ENCODE assay signal across 13 mouse cellular contexts in genomic region chr12:100293956-100294355, GRCm38 (mm10).
A peak's percentile ranks its signal among the peaks of the same experiment; 100 is the strongest.
DNase-seq lines count a peak whose midpoint lies in the region; ATAC-seq and TF ChIP-seq lines count a peak whose summit lies in the region.
"Had no signal": no experiment of that assay in that cellular context is flagged by ENCODE, and none has a peak within 500 bp of the region (broad histone marks: within the 10 kb centered on the region; RNA-seq: fewer than 3 reads in every experiment).

No protein-coding gene starts in this region.

- peaks cover 3% of the 10 kb centered on the region; the same call in 1 of the 2 replicates for H3K36me3 ChIP-seq in hindbrain, embryonic 10.5 days
- H3K36me3 ChIP-seq in hindbrain, postnatal 0 days (ENCODE audit: insufficient read depth, low read length), result no peaks in the 10 kb centered on the region
- H3K36me3 ChIP-seq in forebrain, embryonic 12.5 days (replicated peaks), result no peaks in the 10 kb centered on the region
- no peaks in the 10 kb centered on the region for H3K36me3 ChIP-seq in intestine, postnatal 0 days (ENCODE audit: control insufficient read depth, insufficient read depth)
- H3K36me3 ChIP-seq: limb, embryonic 10.5 days; lung, embryonic 15.5 days; neural tube, embryonic 15.5 days had no signal

- no peak overlapping the region for H3K4me3 ChIP-seq in hindbrain, embryonic 10.5 days
- H3K4me3 ChIP-seq in hindbrain, postnatal 0 days (ENCODE audit: low read length), result no peak overlapping the region
- H3K4me3 ChIP-seq in forebrain, embryonic 12.5 days (replicated peaks), result no peak overlapping the region
- no peak overlapping the region for H3K4me3 ChIP-seq in intestine, postnatal 0 days (ENCODE audit: low read depth, low read length)
- H3K4me3 ChIP-seq: forebrain, embryonic 13.5 days; limb, embryonic 10.5 days; lung, embryonic 15.5 days; neural tube, embryonic 15.5 days had no signal

- no peak overlapping the region for H3K4me2 ChIP-seq in hindbrain, postnatal 0 days (ENCODE audit: low read depth, low read length)
- no peak overlapping the region for H3K4me2 ChIP-seq in forebrain, embryonic 12.5 days
- no peak overlapping the region for H3K4me2 ChIP-seq in intestine, postnatal 0 days (replicated peaks; ENCODE audit: low read depth)
- H3K4me2 ChIP-seq: forebrain, embryonic 13.5 days; lung, embryonic 15.5 days; neural tube, embryonic 15.5 days had no signal

- no peak for DNase-seq in hindbrain, embryonic 10.5 days (ENCODE audit: low spot score)
- DNase-seq in hindbrain, postnatal 0 days (ENCODE audit: low spot score), result no peak
- peak; percentile 63 for DNase-seq in brain, adult 2 months (ENCODE audit: low read depth, low spot score)
- DNase-seq in gastrocnemius, postnatal 25 days, result peak; percentile 65
- DNase-seq in kidney, adult 8-10 months, result peak; percentile 37 to 51
- no peak for DNase-seq in layer of hippocampus, adult 9-10 months (ENCODE audit: low spot score)

- no peaks in the 10 kb centered on the region for H3K27me3 ChIP-seq in hindbrain, embryonic 10.5 days (ENCODE audit: insufficient read depth, poor library complexity, severe bottlenecking)
- H3K27me3 ChIP-seq in hindbrain, postnatal 0 days (ENCODE audit: insufficient read depth, low read length), result no peaks in the 10 kb centered on the region
- H3K27me3 ChIP-seq in forebrain, embryonic 12.5 days, result no peaks in the 10 kb centered on the region
- no peaks in the 10 kb centered on the region for H3K27me3 ChIP-seq in intestine, postnatal 0 days (replicated peaks; ENCODE audit: control insufficient read depth, insufficient read depth, low read length)
- H3K27me3 ChIP-seq: forebrain, embryonic 13.5 days; lung, embryonic 15.5 days; neural tube, embryonic 15.5 days had no signal

- no peak for ATAC-seq in hindbrain, postnatal 0 days
- no peak for ATAC-seq in forebrain, embryonic 12.5 days (ENCODE audit: low FRiP score)
- ATAC-seq in intestine, postnatal 0 days, result no peak
- ATAC-seq: forebrain, embryonic 13.5 days had no signal

- no peak for TF ChIP-seq CTCF in hindbrain, postnatal 0 days (IDR thresholded peaks at IDR 0.05; ENCODE audit: low read depth)
- TF ChIP-seq CTCF in intestine, postnatal 0 days (IDR thresholded peaks at IDR 0.05; ENCODE audit: low read depth), result no peak

- H3K9me3 ChIP-seq in hindbrain, embryonic 10.5 days, result no peaks in the 10 kb centered on the region
- no peaks in the 10 kb centered on the region for H3K9me3 ChIP-seq in hindbrain, postnatal 0 days (ENCODE audit: low read length)
- H3K9me3 ChIP-seq in forebrain, embryonic 12.5 days, result no peaks in the 10 kb centered on the region
- H3K9me3 ChIP-seq in intestine, postnatal 0 days (ENCODE audit: control insufficient read depth), result 0 out of 2 replicates have a peak, but pooled peaks cover 5% of the 10 kb centered on the region
- H3K9me3 ChIP-seq: limb, embryonic 10.5 days; lung, embryonic 15.5 days; neural tube, embryonic 15.5 days had no signal

- H3K27ac ChIP-seq in hindbrain, embryonic 10.5 days, result peak overlapping the region; percentile 19; the same call in 1 of the 2 replicates
- no peak overlapping the region for H3K27ac ChIP-seq in hindbrain, postnatal 0 days
- H3K27ac ChIP-seq in forebrain, embryonic 12.5 days, result no peak overlapping the region
- no peak overlapping the region for H3K27ac ChIP-seq in intestine, postnatal 0 days (ENCODE audit: low read depth, low read length)
- H3K27ac ChIP-seq: forebrain, embryonic 13.5 days; kidney, postnatal 0 days; limb, embryonic 10.5 days; lung, embryonic 15.5 days; neural tube, embryonic 15.5 days had no signal

- 96% methylated on average over 9 of the region's 9 CpGs for WGBS in hindbrain, embryonic 10.5 days
- 87% methylated on average over 9 of the region's 9 CpGs for WGBS in hindbrain, postnatal 0 days
- WGBS in forebrain, embryonic 12.5 days, result 97% methylated on average over 9 of the region's 9 CpGs
- WGBS in intestine, postnatal 0 days, result 64% methylated on average over 9 of the region's 9 CpGs

- no peak overlapping the region for H3K9ac ChIP-seq in hindbrain, postnatal 0 days (replicated peaks; ENCODE audit: low read length)
- no peak overlapping the region for H3K9ac ChIP-seq in forebrain, embryonic 12.5 days
- no peak overlapping the region for H3K9ac ChIP-seq in intestine, postnatal 0 days (ENCODE audit: low read depth, low read length)
- H3K9ac ChIP-seq: forebrain, embryonic 13.5 days; lung, embryonic 15.5 days; neural tube, embryonic 15.5 days had no signal

- peaks cover 39% of the 10 kb centered on the region for H3K4me1 ChIP-seq in hindbrain, embryonic 10.5 days (replicated peaks)
- H3K4me1 ChIP-seq in hindbrain, postnatal 0 days (ENCODE audit: insufficient read depth, low read length), result peaks cover 24% of the 10 kb centered on the region
- H3K4me1 ChIP-seq in forebrain, embryonic 12.5 days, result peaks cover 28% of the 10 kb centered on the region
- H3K4me1 ChIP-seq in intestine, postnatal 0 days (replicated peaks; ENCODE audit: control insufficient read depth, insufficient read depth, low read length), result peaks cover 21% of the 10 kb centered on the region

Comparison
In these comparisons a context has a peak if more than half of its experiments do, and no peak if none do; other contexts are left out.
1. DNase-seq: peak in brain, adult 2 months (single experiment), gastrocnemius, postnatal 25 days (single experiment) and kidney, adult 8-10 months (2 of 2); none in hindbrain, embryonic 10.5 days (single experiment), hindbrain, postnatal 0 days (single experiment) and layer of hippocampus, adult 9-10 months (single experiment).